Mouse (Mus musculus) gastrocnemius, postnatal 10 days (tissue): ENCODE data around the gene Prm1. TPM values are rescaled to one million over a fixed set of nuclear protein-coding genes. Genes with fewer than 3 reads are reported as not detected.

ENCODE experiments used
- total RNA-seq, 2 experiments: library from RNA; stranded (reverse); gene quantifications; 2 replicates each; pipeline ENCODE4 v1.2.3; 2021

Gene Prm1
- total RNA-seq, 2 experiments from 2014 or later: not detected

Other genes starting within 250 kb of the Prm1 start
- 1 to 10 TPM; 1.1 to 2.2 TPM for gene Socs1, start 20.3 kb downstream of the Prm1 start, total RNA-seq
- gene Tnp2, start 17.2 kb downstream of the Prm1 start, total RNA-seq: not detected
- not detected for gene Prm3, start 14.9 kb downstream of the Prm1 start, total RNA-seq
- not detected for gene Prm2, start 9.7 kb downstream of the Prm1 start, total RNA-seq
- not detected for gene Gm11172, start 7.1 kb upstream of the Prm1 start, total RNA-seq
- gene Rmi2, start 29.2 kb upstream of the Prm1 start, total RNA-seq: 1 to 10 TPM; 1.6 TPM